In genomic region chr8:117747428-117747827, GRCm38 (mm10) we compare ENCODE assay signal across 27 mouse cellular contexts. TPM values are rescaled to one million over a fixed set of nuclear protein-coding genes. Genes with fewer than 3 reads are reported as not detected.
DNase-seq lines count a peak whose midpoint lies in the region; ATAC-seq and TF ChIP-seq lines count a peak whose summit lies in the region.
"Had no signal": no experiment of that assay in that cellular context is flagged by ENCODE, and none has a peak within 500 bp of the region (broad histone marks: within the 10 kb centered on the region; RNA-seq: fewer than 3 reads in every experiment).

No protein-coding gene starts in this region.

- no peaks in the 10 kb centered on the region for H3K36me3 ChIP-seq in kidney, postnatal 0 days (ENCODE audit: insufficient read depth, low read length)
- no peaks in the 10 kb centered on the region for H3K36me3 ChIP-seq in ES-E14 (ENCODE audit: control insufficient read depth, insufficient read depth, low read length, poor library complexity, severe bottlenecking)
- H3K36me3 ChIP-seq in forebrain, embryonic 10.5 days (replicated peaks): no peaks in the 10 kb centered on the region
- H3K36me3 ChIP-seq: embryonic facial prominence, embryonic 15.5 days; forebrain, embryonic 15.5 days; heart, embryonic 12.5 days; hindbrain, embryonic 10.5 days; midbrain, embryonic 10.5 days had no signal

- peak overlapping the region; percentile 19; the same call in 1 of the 2 replicates for H3K27ac ChIP-seq in kidney, postnatal 0 days
- no peak overlapping the region for H3K27ac ChIP-seq in ES-E14 (ENCODE audit: insufficient read depth, low read depth, low read length, poor library complexity, severe bottlenecking)
- H3K27ac ChIP-seq in forebrain, embryonic 10.5 days: no peak overlapping the region
- H3K27ac ChIP-seq: embryonic facial prominence, embryonic 15.5 days; forebrain, embryonic 15.5 days; hindbrain, embryonic 10.5 days; hindbrain, postnatal 0 days; macrophage; midbrain, embryonic 10.5 days had no signal

- ATAC-seq in kidney, postnatal 0 days (replicated peaks; ENCODE audit: low FRiP score, low read depth): no peak
- ATAC-seq: forebrain, embryonic 15.5 days; hindbrain, postnatal 0 days; lung, postnatal 0 days had no signal

- peak; percentile 37; the same call in 1 of the 2 replicates for TF ChIP-seq CTCF in kidney, postnatal 0 days (IDR thresholded peaks at IDR 0.05; ENCODE audit: low read depth)

- 0 out of 2 replicates have a peak overlapping the region, but pooled peaks have one; percentile 6 for H3K4me2 ChIP-seq in kidney, postnatal 0 days (ENCODE audit: low read length)
- H3K4me2 ChIP-seq: embryonic facial prominence, embryonic 15.5 days; forebrain, embryonic 15.5 days; heart, embryonic 12.5 days had no signal

- H3K9me3 ChIP-seq in kidney, postnatal 0 days (replicated peaks; ENCODE audit: low read length): no peaks in the 10 kb centered on the region
- H3K9me3 ChIP-seq in ES-E14 (ENCODE audit: control insufficient read depth, insufficient read depth, low read depth, low read length): no peaks in the 10 kb centered on the region
- no peaks in the 10 kb centered on the region for H3K9me3 ChIP-seq in forebrain, embryonic 10.5 days
- H3K9me3 ChIP-seq: embryonic facial prominence, embryonic 15.5 days; forebrain, embryonic 15.5 days; hindbrain, embryonic 10.5 days; midbrain, embryonic 10.5 days had no signal

- peak; percentile 18 for DNase-seq in embryo, embryonic 11 days
- no peak for DNase-seq in embryo, embryonic 10 days (ENCODE audit: low spot score)
- no peak for DNase-seq in kidney, postnatal 0 days (ENCODE audit: low spot score)
- no peak for DNase-seq in kidney, adult 18-20 months
- peak; percentile 75 for DNase-seq in ES-E14 (ENCODE audit: low read depth, low spot score)
- peak; percentile 12 for DNase-seq in mesoderm, embryonic 11.5 days (ENCODE audit: low read depth, low spot score)
- no peak for DNase-seq in forebrain, embryonic 10.5 days (ENCODE audit: extremely low spot score, low spot score)
- no peak for DNase-seq in Muller cell, postnatal 12 days (ENCODE audit: inconsistent ontology term)
- DNase-seq: adrenal gland, postnatal 25 days; cerebellum, adult 8-10 months; cerebellum, postnatal 36 days; heart, postnatal 10 days; thymus, adult 2 months; thymus, postnatal 4 days had no signal

- no peak overlapping the region for H3K9ac ChIP-seq in kidney, postnatal 0 days (ENCODE audit: low read depth, low read length)
- no peak overlapping the region for H3K9ac ChIP-seq in ES-E14 (ENCODE audit: insufficient read depth, low read depth, low read length, poor library complexity, severe bottlenecking)
- H3K9ac ChIP-seq: embryonic facial prominence, embryonic 15.5 days; forebrain, embryonic 15.5 days; heart, embryonic 12.5 days had no signal

- no peaks in the 10 kb centered on the region for H3K27me3 ChIP-seq in kidney, postnatal 0 days (ENCODE audit: insufficient read depth, low read length)
- H3K27me3 ChIP-seq in forebrain, embryonic 10.5 days (ENCODE audit: poor library complexity, severe bottlenecking): no peaks in the 10 kb centered on the region
- H3K27me3 ChIP-seq: embryonic facial prominence, embryonic 15.5 days; forebrain, embryonic 15.5 days; heart, embryonic 12.5 days had no signal

- no peaks in the 10 kb centered on the region for H3K4me1 ChIP-seq in kidney, postnatal 0 days (replicated peaks; ENCODE audit: insufficient read depth, low read length)
- H3K4me1 ChIP-seq in ES-E14 (ENCODE audit: control insufficient read depth in 2 of 2, insufficient read depth in 2 of 2, low read length in 2 of 2, poor library complexity in 1 of 2): peaks cover 5 to 26% of the 10 kb centered on the region in 2 experiments; a peak in 2 of 4 replicates
- peaks cover 4% of the 10 kb centered on the region for H3K4me1 ChIP-seq in forebrain, embryonic 10.5 days
- H3K4me1 ChIP-seq: forebrain, embryonic 15.5 days; midbrain, embryonic 10.5 days had no signal

- 34% methylated on average over 2 of the region's 2 CpGs for WGBS in kidney, postnatal 0 days
- 70% methylated on average over 2 of the region's 2 CpGs for WGBS in forebrain, embryonic 10.5 days

- in situ Hi-C loops in ES-E14 (cut with MboI; ENCODE audit: low sequenced_read_pairs in 2 of 2, unreplicated experiment in 2 of 2): no loop called here

- no peak overlapping the region for H3K4me3 ChIP-seq in kidney, postnatal 0 days (replicated peaks; ENCODE audit: low read depth, low read length)
- H3K4me3 ChIP-seq in ES-E14 (ENCODE audit: insufficient read depth in 1 of 2, low read depth in 1 of 2, low read length in 2 of 2, poor library complexity in 1 of 2, severe bottlenecking in 1 of 2): no peak overlapping the region; a peak in 1 of 4 replicates
- H3K4me3 ChIP-seq in forebrain, embryonic 10.5 days: no peak overlapping the region
- H3K4me3 ChIP-seq: embryonic facial prominence, embryonic 15.5 days; forebrain, embryonic 15.5 days; heart, embryonic 12.5 days; hindbrain, embryonic 10.5 days; midbrain, embryonic 10.5 days had no signal

TF ChIP-seq in ES-E14, 5 proteins besides CTCF, POLR2A, EP300 and RAD21:
- no peak for TF ChIP-seq ZNF384 (IDR thresholded peaks at IDR 0.05; ENCODE audit: low read depth, low read length)

RNA-seq across cellular contexts. Expression of gene Hsd17b2, which starts 45.7 kb away (rescaled TPM):
- 23.0 and 29.2 TPM in 2 replicates for polyA plus RNA-seq in kidney, postnatal 0 days (2015; fragmentation: Nextera tagmentation; extraction: Ambion mirVana)
- total RNA-seq in ES-E14 (2012; rRNA removed): 0.31 TPM in 1 of 2 replicates, not detected in the other
- not detected in 2 replicates for polyA plus RNA-seq in forebrain, embryonic 10.5 days (2016; fragmentation: Nextera tagmentation; extraction: Ambion mirVana)
- total RNA-seq: adrenal gland, postnatal 25 days; gastrocnemius, adult 8-10 months; heart, postnatal 10 days; hindbrain, postnatal 0 days; layer of hippocampus, postnatal 14 days had no signal
- polyA plus RNA-seq: brain, embryonic 14.5 days; forebrain, embryonic 15.5 days; hindbrain, embryonic 10.5 days; limb, embryonic 11.5 days; macrophage; neural tube, embryonic 11.5 days had no signal

RNA-seq across cellular contexts. Expression of gene Mphosph6, which starts 54.3 kb away (rescaled TPM):
- 62.2 and 65.3 TPM in 2 replicates for polyA plus RNA-seq in kidney, postnatal 0 days (2015; fragmentation: Nextera tagmentation; extraction: Ambion mirVana)
- total RNA-seq in ES-E14 (2012; rRNA removed): 34.9 and 51.9 TPM in 2 replicates
- 66.7 and 71.2 TPM in 2 replicates for polyA plus RNA-seq in forebrain, embryonic 10.5 days (2016; fragmentation: Nextera tagmentation; extraction: Ambion mirVana)

Comparison
In these comparisons a context has a peak if more than half of its experiments do, and no peak if none do; other contexts are left out.
1. DNase-seq: peak in embryo, embryonic 11 days (single experiment), ES-E14 (single experiment) and mesoderm, embryonic 11.5 days (single experiment); none in embryo, embryonic 10 days (single experiment), kidney, postnatal 0 days (single experiment), kidney, adult 18-20 months (single experiment), forebrain, embryonic 10.5 days (single experiment) and Muller cell, postnatal 12 days (single experiment).
2. RNA of gene Hsd17b2, which starts 45.7 kb away (polyA plus RNA-seq): 23.0 to 29.2 TPM in kidney, postnatal 0 days; not detected in forebrain, embryonic 10.5 days; every median in the first group is over 10 times any median in the second.